Mouse (Mus musculus): ENCODE data around the gene Sesn3. TPM values are rescaled to one million over a fixed set of nuclear protein-coding genes. Genes with fewer than 3 reads are reported as not detected.

Gene Sesn3
- polyA plus RNA-seq, 1 experiment from 2014 or later = 26.6 TPM

Other genes starting within 250 kb of the Sesn3 start
- 6.6 and 6.7 TPM in 2 replicates for gene Endod1, start 106.4 kb downstream of the Sesn3 start, polyA plus RNA-seq (2014; fragmentation: Nextera tagmentation; extraction: Ambion mirVana)
- 0.33 TPM in 1 of 2 replicates, not detected in the other for gene Kdm4d, start 225.4 kb downstream of the Sesn3 start, polyA plus RNA-seq (2014; fragmentation: Nextera tagmentation; extraction: Ambion mirVana)
- gene Cwc15, start 225.6 kb downstream of the Sesn3 start, polyA plus RNA-seq (2014; fragmentation: Nextera tagmentation; extraction: Ambion mirVana) = 172 and 203 TPM in 2 replicates

Measured in forebrain, embryonic 11.5 days (tissue).